Mouse (Mus musculus) MEL (cell line): ENCODE data around the gene Prcc. TPM values are rescaled to one million over a fixed set of nuclear protein-coding genes. Genes with fewer than 3 reads are reported as not detected.

ENCODE experiments used
- DNase-seq: peaks from one replicate; pipeline ENCODE4 v3.0.0; 2011; ENCODE audit warnings: low read depth, low spot score
- H3K27ac ChIP-seq: 2 replicates; pipeline ENCODE4 v1.5.1; 2012; ENCODE audit warnings: low read depth, mild to moderate bottlenecking, control low read depth, low read length, moderate library complexity; ENCODE audit not compliant: control insufficient read depth
- H3K27me3 ChIP-seq, 2 experiments: fragments of 150-350 bp in 1 of 2; sonication (generic) in 1 of 2; 2 replicates each; pipeline ENCODE4 v1.6.1; 2012; ENCODE audit warnings: low read length in 2 of 2, mild to moderate bottlenecking in 2 of 2, improper control_type of control experiment in 1 of 2, moderate library complexity in 1 of 2; ENCODE audit not compliant: insufficient read depth in 2 of 2, control insufficient read depth in 1 of 2
- H3K36me3 ChIP-seq, 2 experiments: 2 replicates each; pipeline ENCODE4 v1.6.1; 2012 to 2014; ENCODE audit warnings: low read length in 2 of 2, improper control_type of control experiment in 1 of 2, inconsistent platforms in 1 of 2, mild to moderate bottlenecking in 1 of 2; ENCODE audit not compliant: insufficient read depth in 2 of 2, control insufficient read depth in 1 of 2
- H3K4me1 ChIP-seq, 2 experiments: fragments of 150-350 bp in 1 of 2; sonication (generic) in 1 of 2; 2 replicates each; pipeline ENCODE4 v1.6.1; 2012; ENCODE audit warnings: low read length in 2 of 2, improper control_type of control experiment in 1 of 2, mild to moderate bottlenecking in 1 of 2; ENCODE audit not compliant: insufficient read depth in 2 of 2, control insufficient read depth in 1 of 2
- H3K4me3 ChIP-seq, 2 experiments: fragments of 150-350 bp in 1 of 2; sonication (generic) in 1 of 2; 2 replicates each; pipeline ENCODE4 v1.5.1; 2012; ENCODE audit warnings: low read depth in 2 of 2, low read length in 2 of 2, mild to moderate bottlenecking in 2 of 2, moderate library complexity in 2 of 2, control low read depth in 1 of 2, improper control_type of control experiment in 1 of 2; ENCODE audit not compliant: control insufficient read depth in 1 of 2, insufficient read depth in 1 of 2
- H3K79me2 ChIP-seq: 2 replicates; pipeline ENCODE4 v1.6.1; 2012; ENCODE audit warnings: mild to moderate bottlenecking, low read length, moderate library complexity; ENCODE audit not compliant: control insufficient read depth, poor library complexity, insufficient read depth
- H3K9ac ChIP-seq: 2 replicates; pipeline ENCODE4 v1.6.1; 2012; ENCODE audit warnings: low read depth, mild to moderate bottlenecking, control low read depth, low read length, moderate library complexity; ENCODE audit not compliant: control insufficient read depth, poor library complexity, severe bottlenecking
- H3K9me3 ChIP-seq: fragments of 150-350 bp; sonication (generic); replicated peaks from 2 replicates; pipeline ENCODE4 v1.6.1; 2012; ENCODE audit warnings: mild to moderate bottlenecking, low read length, improper control_type of control experiment, moderate library complexity; ENCODE audit not compliant: insufficient read depth
- CTCF ChIP-seq, 3 experiments: IDR thresholded peaks in 2 of 3; conservative IDR thresholded peaks in 1 of 3; 2 replicates each; pipeline ENCODE4 v1.5.1; 2011 to 2012; ENCODE audit warnings: low read length in 3 of 3, low read depth in 2 of 3, mild to moderate bottlenecking in 2 of 3, improper control_type of control experiment in 1 of 3, inconsistent platforms in 1 of 3, mixed read lengths in 1 of 3, moderate library complexity in 1 of 3; ENCODE audit not compliant: control insufficient read depth in 1 of 3, insufficient read depth in 1 of 3, poor library complexity in 1 of 3, severe bottlenecking in 1 of 3
- ELF1 ChIP-seq: IDR thresholded peaks from 2 replicates; pipeline ENCODE4 v1.6.1; 2014; ENCODE audit warnings: low read depth, mild to moderate bottlenecking, inconsistent platforms, low read length, improper control_type of control experiment, moderate library complexity
- ETS1 ChIP-seq: IDR thresholded peaks from 2 replicates; pipeline ENCODE4 v1.6.1; 2012; ENCODE audit warnings: low read depth, mild to moderate bottlenecking, inconsistent platforms, low read length, improper control_type of control experiment, moderate library complexity
- GABPA ChIP-seq: IDR thresholded peaks from 2 replicates; pipeline ENCODE4 v1.6.1; 2012; ENCODE audit warnings: low read depth, mild to moderate bottlenecking, inconsistent platforms, low read length, improper control_type of control experiment, moderate library complexity
- GATA1 ChIP-seq: IDR thresholded peaks from 2 replicates; pipeline ENCODE4 v1.6.1; 2011; ENCODE audit warnings: low read depth, low read length, improper control_type of control experiment
- JUND ChIP-seq: IDR thresholded peaks from 2 replicates; pipeline ENCODE4 v1.6.1; 2011; ENCODE audit warnings: low read depth, mild to moderate bottlenecking, improper control_type of control experiment, low read length
- KAT2A ChIP-seq: conservative IDR thresholded peaks from 2 replicates; pipeline ENCODE4 v1.6.1; 2012; ENCODE audit warnings: low read depth, low read length, improper control_type of control experiment, inconsistent platforms
- MAFK ChIP-seq: IDR thresholded peaks from 2 replicates; pipeline ENCODE4 v1.6.1; 2011; ENCODE audit warnings: low read depth, mild to moderate bottlenecking, low read length, improper control_type of control experiment, borderline replicate concordance
- MAZ ChIP-seq: IDR thresholded peaks from 2 replicates; pipeline ENCODE4 v1.6.1; 2012; ENCODE audit warnings: low read depth, mild to moderate bottlenecking, inconsistent platforms, low read length, improper control_type of control experiment
- MXI1 ChIP-seq: IDR thresholded peaks from 2 replicates; pipeline ENCODE4 v1.6.1; 2011; ENCODE audit warnings: mild to moderate bottlenecking, low read depth, low read length, improper control_type of control experiment
- MYB ChIP-seq: IDR thresholded peaks from 2 replicates; pipeline ENCODE4 v1.6.1; 2011; ENCODE audit warnings: mild to moderate bottlenecking, low read depth, low read length, improper control_type of control experiment
- MYC ChIP-seq: IDR thresholded peaks from 2 replicates; pipeline ENCODE4 v1.6.1; 2011; ENCODE audit warnings: low read depth, mild to moderate bottlenecking, low read length, improper control_type of control experiment, moderate library complexity
- POLR2AphosphoS5 ChIP-seq: IDR thresholded peaks from 2 replicates; pipeline ENCODE4 v1.6.1; 2012; ENCODE audit warnings: low read depth, borderline replicate concordance, mild to moderate bottlenecking, inconsistent platforms, low read length, moderate library complexity, mixed read lengths
- RCOR1 ChIP-seq: IDR thresholded peaks from 2 replicates; pipeline ENCODE4 v1.6.1; 2012; ENCODE audit warnings: low read depth, mild to moderate bottlenecking, inconsistent platforms, low read length, improper control_type of control experiment
- SMC3 ChIP-seq: IDR thresholded peaks from 2 replicates; pipeline ENCODE4 v1.6.1; 2011; ENCODE audit warnings: low read depth, low read length, improper control_type of control experiment
- TAL1 ChIP-seq: IDR thresholded peaks from 2 replicates; pipeline ENCODE4 v1.6.1; 2012; ENCODE audit warnings: mild to moderate bottlenecking, inconsistent platforms, low read length, moderate library complexity, mixed read lengths
- TBP ChIP-seq: IDR thresholded peaks from 2 replicates; pipeline ENCODE4 v1.8.0; 2011; ENCODE audit warnings: low read depth, low read length, improper control_type of control experiment
- TCF12 ChIP-seq: IDR thresholded peaks from 2 replicates; pipeline ENCODE4 v1.6.1; 2014; ENCODE audit warnings: low read depth, mild to moderate bottlenecking, inconsistent platforms, low read length, improper control_type of control experiment, moderate library complexity
- UBTF ChIP-seq: IDR thresholded peaks from 2 replicates; pipeline ENCODE4 v1.6.1; 2012; ENCODE audit warnings: low read depth, mild to moderate bottlenecking, inconsistent platforms, low read length, improper control_type of control experiment, moderate library complexity, borderline replicate concordance; ENCODE audit not compliant: insufficient read depth
- USF1 ChIP-seq: IDR thresholded peaks from 2 replicates; pipeline ENCODE4 v1.6.1; 2014; ENCODE audit warnings: low read depth, mild to moderate bottlenecking, inconsistent platforms, low read length, improper control_type of control experiment, moderate library complexity
- ZKSCAN1 ChIP-seq: IDR thresholded peaks from 2 replicates; pipeline ENCODE4 v1.6.1; 2012; ENCODE audit warnings: low read depth, mild to moderate bottlenecking, inconsistent platforms, low read length, improper control_type of control experiment, moderate library complexity
- ZMIZ1 ChIP-seq: IDR thresholded peaks from 2 replicates; pipeline ENCODE4 v1.6.1; 2012; ENCODE audit warnings: low read depth, mild to moderate bottlenecking, inconsistent platforms, low read length, improper control_type of control experiment, moderate library complexity
- ZNF384 ChIP-seq: IDR thresholded peaks from 2 replicates; pipeline ENCODE4 v1.6.1; 2012; ENCODE audit warnings: low read depth, mild to moderate bottlenecking, inconsistent platforms, low read length, improper control_type of control experiment
- polyA plus RNA-seq, 2 experiments: library from polyadenylated mRNA; stranded (reverse) in 1 of 2; unstranded in 1 of 2; fragments of >175 nt in 1 of 2; fragments of >200 nt in 1 of 2; gene quantifications; 2 replicates each; pipeline versions ENCODE4 v1.2.1 to v1.2.4; 2012; ENCODE audit warnings: low replicate concordance in 2 of 2, low read depth in 1 of 2; ENCODE audit not compliant: insufficient read length in 2 of 2, insufficient read depth in 1 of 2, missing spikeins in 1 of 2
- total RNA-seq: library from RNA; depleted of rRNA; stranded (reverse); fragments of 300-350 nt; gene quantifications from 2 replicates; pipeline ENCODE4 v1.2.3, GENCODE M21; 2012

Gene Prcc
- total and polyA plus RNA-seq, 3 experiments: 47.0 to 65.9 TPM; not detected in 1

DNA sequence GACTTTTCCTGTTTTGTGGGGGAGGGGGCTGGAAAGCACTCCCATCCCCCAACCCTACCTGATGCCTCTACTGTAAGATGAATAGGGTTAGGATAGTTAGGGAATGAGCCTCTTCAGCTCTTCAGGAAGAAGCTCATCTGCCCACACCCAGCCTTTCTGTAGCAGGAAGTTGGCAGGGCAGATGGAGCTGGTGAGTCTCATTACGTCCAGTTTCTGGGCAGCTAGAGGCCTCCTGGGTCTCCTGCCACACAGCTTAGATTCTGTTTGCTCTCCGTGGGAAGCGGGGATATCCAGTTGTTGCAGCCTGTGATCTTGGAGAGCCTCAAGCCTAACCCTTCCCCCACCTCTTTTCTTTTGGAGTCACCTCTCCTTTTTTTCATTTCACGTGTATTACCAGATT is 24.5 kb upstream of the Prcc start:
- Histone ChIP-seq H3K36me3 (peaks cover 13 to 50% of the 10 kb centered on the region in 2 experiments), H3K9ac (peak overlapping the region; percentile 97), H3K27ac (peak overlapping the region; percentile 27), H3K4me3 (peak overlapping the region in 1 of 2 experiments; percentile 82; a peak in 1 of 4 replicates), H3K27me3 (no peaks in the 10 kb centered on the region), H3K4me1 (peaks cover 0 to 33% of the 10 kb centered on the region in 2 experiments; a peak in 3 of 4 replicates), H3K9me3 (no peaks in the 10 kb centered on the region), H3K79me2 (peaks cover 76% of the 10 kb centered on the region)
- no peak for DNase-seq
- TF ChIP-seq ZNF384 (no peak), TCF12 (no peak), MXI1 (no peak), POLR2AphosphoS5 (no peak), ZMIZ1 (no peak), MAZ (no peak), JUND (no peak)

DNA sequence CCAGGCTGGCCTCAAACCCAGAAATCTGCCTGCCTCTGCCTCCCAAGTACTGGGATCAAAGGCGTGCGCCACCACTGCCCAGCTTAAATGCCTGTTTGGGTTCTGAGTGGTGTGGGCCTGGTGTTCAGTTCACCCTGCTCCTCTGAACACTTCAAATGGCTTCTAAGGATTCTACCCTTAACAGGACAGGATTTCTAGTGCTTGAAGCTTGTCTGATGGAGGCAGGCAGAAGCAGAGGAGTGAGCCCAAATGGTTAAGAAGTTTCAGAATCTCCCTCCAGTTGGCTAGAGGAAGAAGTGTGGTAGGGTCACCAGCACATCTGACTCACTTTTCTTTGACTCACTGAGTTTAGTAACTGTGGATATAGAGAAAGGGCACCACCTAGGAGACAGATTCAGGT is 24.0 kb upstream of the Prcc start:
- Histone ChIP-seq H3K36me3 (peaks cover 13 to 50% of the 10 kb centered on the region in 2 experiments), H3K79me2 (peaks cover 76% of the 10 kb centered on the region), H3K9me3 (no peaks in the 10 kb centered on the region), H3K4me3 (peak overlapping the region in 1 of 2 experiments; percentile 82; a peak in 2 of 4 replicates), H3K27ac (peak overlapping the region; percentile 85), H3K9ac (peak overlapping the region; percentile 97), H3K27me3 (no peaks in the 10 kb centered on the region), H3K4me1 (peaks cover 0 to 33% of the 10 kb centered on the region in 2 experiments; a peak in 3 of 4 replicates)
- TF ChIP-seq POLR2AphosphoS5: no peak
- TF ChIP-seq JUND: no peak
- TF ChIP-seq UBTF: no peak
- TF ChIP-seq MYB: no peak
- no peak for TF ChIP-seq MAFK
- TF ChIP-seq USF1: no peak
- no peak for TF ChIP-seq ZNF384
- TF ChIP-seq MYC: no peak
- no peak for TF ChIP-seq TAL1
- TF ChIP-seq ZKSCAN1: no peak
- no peak for TF ChIP-seq CTCF (IDR thresholded peaks at IDR 0.05 in 2 of 3, conservative IDR thresholded peaks at IDR 0.05 in 1 of 3; ENCODE audit: control insufficient read depth in 1 of 3, insufficient read depth in 1 of 3, low read depth in 2 of 3, low read length in 3 of 3, poor library complexity in 1 of 3, severe bottlenecking in 1 of 3)
- TF ChIP-seq RCOR1: no peak
- TF ChIP-seq TBP: no peak
- no peak for TF ChIP-seq ELF1
- TF ChIP-seq GATA1: no peak
- no peak for TF ChIP-seq SMC3
- TF ChIP-seq ETS1: no peak
- TF ChIP-seq ZMIZ1: no peak
- no peak for TF ChIP-seq GABPA
- TF ChIP-seq KAT2A: no peak
- no peak for DNase-seq
